Comparison of ENCODE assay signal across 18 mouse cellular contexts in genomic region chr7:73144846-73145245, GRCm38 (mm10).
"Had no signal": no experiment of that assay in that cellular context is flagged by ENCODE, and none has a peak within 500 bp of the region (broad histone marks: within the 10 kb centered on the region; RNA-seq: fewer than 3 reads in every experiment).

No protein-coding gene starts in this region.

- ATAC-seq: midbrain, embryonic 16.5 days had no signal

- H3K27ac ChIP-seq: midbrain, embryonic 12.5 days; neural tube, embryonic 13.5 days; neural tube, embryonic 15.5 days had no signal

- H3K9me3 ChIP-seq: midbrain, embryonic 12.5 days; neural tube, embryonic 13.5 days; neural tube, embryonic 15.5 days had no signal

- H3K36me3 ChIP-seq: midbrain, embryonic 12.5 days; neural tube, embryonic 13.5 days; neural tube, embryonic 15.5 days had no signal

- H3K4me2 ChIP-seq: lung, embryonic 14.5 days; midbrain, embryonic 12.5 days; neural tube, embryonic 13.5 days; neural tube, embryonic 15.5 days had no signal

- H3K4me3 ChIP-seq: midbrain, embryonic 12.5 days; myocyte; neural tube, embryonic 13.5 days; neural tube, embryonic 15.5 days had no signal

- DNase-seq: lung, adult 18-20 months; lung, embryonic 14.5 days; lung, postnatal 10 days; lung, postnatal 4 days; midbrain, embryonic 14.5 days; retina, postnatal 1 day; right cerebral cortex, adult 18-20 months; right cerebral cortex, postnatal 25 days; right cerebral cortex, postnatal 4 days; spleen, adult 18-20 months; thymus, adult 18-20 months; thymus, postnatal 14 days; thymus, postnatal 36 days had no signal

- H3K27me3 ChIP-seq: midbrain, embryonic 12.5 days; neural tube, embryonic 13.5 days; neural tube, embryonic 15.5 days had no signal

- H3K9ac ChIP-seq: lung, embryonic 14.5 days; midbrain, embryonic 12.5 days; neural tube, embryonic 13.5 days; neural tube, embryonic 15.5 days had no signal
